Mouse (Mus musculus) heart, embryonic 12.5 days (tissue): ENCODE results near the gene Ralgps1. TPM values are rescaled to one million over a fixed set of nuclear protein-coding genes. Genes with fewer than 3 reads are reported as not detected.

Source experiments
- ATAC-seq: fragments of 200-750 bp; cut with Nextera tagmentation; 2 replicates; pipeline ENCODE4 v1.8.0; 2017; ENCODE audit warnings: moderate TSS enrichment, moderate library complexity; ENCODE audit not compliant: insufficient number of reproducible peaks, low FRiP score
- H3K27ac ChIP-seq: fragments of 300-500 bp; sonication (generic); 2 replicates; pipeline ENCODE4 v1.5.1; 2016; ENCODE audit warnings: mild to moderate bottlenecking, moderate library complexity; ENCODE audit not compliant: poor library complexity, severe bottlenecking
- H3K27me3 ChIP-seq: fragments of 300-500 bp; sonication (generic); replicated peaks from 2 replicates; pipeline ENCODE4 v1.6.1; 2016; ENCODE audit warnings: mild to moderate bottlenecking, moderate library complexity
- H3K36me3 ChIP-seq: fragments of 300-500 bp; sonication (generic); 2 replicates; pipeline ENCODE4 v1.6.1; 2016; ENCODE audit warnings: mild to moderate bottlenecking, moderate library complexity
- H3K4me1 ChIP-seq: fragments of 300-500 bp; sonication (generic); replicated peaks from 2 replicates; pipeline ENCODE4 v1.6.1; 2016; ENCODE audit warnings: mild to moderate bottlenecking
- H3K4me2 ChIP-seq: fragments of 300-500 bp; sonication (generic); 2 replicates; pipeline ENCODE4 v1.6.1; 2016; ENCODE audit warnings: mild to moderate bottlenecking, moderate library complexity
- H3K4me3 ChIP-seq: fragments of 300-500 bp; sonication (generic); 2 replicates; pipeline ENCODE4 v1.5.1; 2016; ENCODE audit warnings: mild to moderate bottlenecking
- H3K9ac ChIP-seq: fragments of 300-500 bp; sonication (generic); 2 replicates; pipeline ENCODE4 v1.6.1; 2016; ENCODE audit warnings: mild to moderate bottlenecking, moderate library complexity
- H3K9me3 ChIP-seq: fragments of 300-500 bp; sonication (generic); replicated peaks from 2 replicates; pipeline ENCODE4 v1.6.1; 2016; ENCODE audit warnings: mild to moderate bottlenecking, moderate library complexity
- WGBS: fragments of 180-500 bp; shearing (Covaris S2); methylation state at CpG from one replicate; pipeline ENCODE4 v1.1.7; 2016; 5-methylcytosine and 5-hydroxymethylcytosine counted together
- polyA plus RNA-seq: library from polyadenylated mRNA; unstranded; fragments of >200 nt; fragmentation: Nextera tagmentation; extraction: Ambion mirVana; gene quantifications from 2 replicates; pipeline ENCODE4 v1.2.1, GENCODE M21; 2016

Ralgps1 gene
- polyA plus RNA-seq, 1 experiment from 2014 or later = 6.3 TPM

DNA sequence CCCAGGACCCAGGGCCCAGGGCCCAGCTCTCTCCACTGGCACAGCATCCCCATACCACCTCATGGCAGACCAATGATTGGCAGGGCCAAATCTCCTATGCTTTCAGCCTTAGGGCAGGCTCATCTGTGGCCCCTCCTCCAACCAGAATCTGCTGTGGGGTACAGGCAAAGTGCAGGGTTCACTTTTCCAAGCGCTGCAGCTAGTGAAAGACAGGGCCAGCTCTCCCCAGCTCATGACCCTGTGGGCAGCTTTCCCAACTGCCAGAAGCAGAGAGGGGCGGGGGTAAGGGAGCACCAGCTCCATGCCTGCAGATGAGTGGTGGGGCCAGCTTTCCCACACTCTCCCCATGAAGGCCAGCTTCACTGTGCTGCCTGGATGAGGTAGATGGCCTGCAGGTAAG, 160.4 kb downstream of the Ralgps1 start:
- no peaks in the 10 kb centered on the region for H3K36me3 ChIP-seq
- no peak overlapping the region for H3K27ac ChIP-seq
- 90% methylated on average over 2 of the region's 2 CpGs for WGBS
- ATAC-seq = no peak
- peaks cover 42% of the 10 kb centered on the region for H3K4me1 ChIP-seq
- no peak overlapping the region for H3K4me3 ChIP-seq
- no peaks in the 10 kb centered on the region for H3K27me3 ChIP-seq
- H3K4me2 ChIP-seq = no peak overlapping the region
- H3K9ac ChIP-seq = no peak overlapping the region
- no peaks in the 10 kb centered on the region for H3K9me3 ChIP-seq

DNA sequence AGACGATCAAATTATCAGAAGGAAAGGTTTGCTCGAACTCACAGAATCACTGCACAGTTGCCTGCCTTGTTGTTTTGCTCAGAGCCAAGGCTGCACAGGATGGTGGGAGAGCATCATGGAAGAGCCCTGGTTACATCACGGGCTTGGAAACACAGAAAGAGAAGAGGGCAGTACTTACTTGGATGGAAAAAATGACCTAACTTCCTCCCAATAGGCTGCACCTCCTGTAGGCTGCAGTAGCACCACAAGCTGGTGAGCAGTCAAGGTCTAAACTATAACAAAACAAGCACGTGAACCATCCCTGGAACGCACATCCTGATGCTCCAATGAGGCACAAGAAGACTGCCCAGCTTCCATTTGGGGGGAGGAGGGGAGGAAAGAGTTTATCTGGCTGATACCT, 163.2 kb downstream of the Ralgps1 start:
- Histone ChIP-seq H3K36me3 (no peaks in the 10 kb centered on the region), H3K9me3 (no peaks in the 10 kb centered on the region), H3K4me1 (peaks cover 61% of the 10 kb centered on the region), H3K27ac (no peak overlapping the region), H3K27me3 (no peaks in the 10 kb centered on the region), H3K4me2 (no peak overlapping the region), H3K9ac (no peak overlapping the region), H3K4me3 (no peak overlapping the region)
- 63% methylated on average over 5 of the region's 5 CpGs for whole genome bisulfite sequencing
- no peak for ATAC-seq

DNA sequence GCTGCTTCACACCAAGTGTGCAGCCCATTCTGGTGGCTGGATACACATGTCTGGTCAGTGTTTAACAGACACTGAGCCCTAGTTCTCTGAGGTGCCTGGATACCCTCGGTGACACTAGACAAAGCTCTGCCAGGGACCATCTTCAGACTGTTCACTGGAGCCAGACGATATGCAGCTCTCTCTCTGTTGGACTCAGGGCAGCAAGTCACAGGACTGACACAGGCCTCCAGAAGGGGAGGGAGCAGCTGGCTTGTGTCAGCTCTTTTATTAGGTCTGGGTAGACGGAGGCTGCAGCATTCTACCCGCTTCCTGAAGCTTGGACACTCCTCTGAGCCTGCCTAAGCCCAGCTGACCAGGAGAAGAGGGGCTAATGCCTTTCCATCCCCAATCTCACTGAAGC, 164.2 kb downstream of the Ralgps1 start:
- no peak overlapping the region for H3K4me2 ChIP-seq
- H3K27ac ChIP-seq = peak overlapping the region; percentile 48
- H3K9ac ChIP-seq = no peak overlapping the region
- no peaks in the 10 kb centered on the region for H3K9me3 ChIP-seq
- no peaks in the 10 kb centered on the region for H3K27me3 ChIP-seq
- 18% methylated on average over 4 of the region's 4 CpGs for WGBS
- ATAC-seq = no peak
- no peaks in the 10 kb centered on the region for H3K36me3 ChIP-seq
- no peak overlapping the region for H3K4me3 ChIP-seq
- peaks cover 71% of the 10 kb centered on the region for H3K4me1 ChIP-seq

DNA sequence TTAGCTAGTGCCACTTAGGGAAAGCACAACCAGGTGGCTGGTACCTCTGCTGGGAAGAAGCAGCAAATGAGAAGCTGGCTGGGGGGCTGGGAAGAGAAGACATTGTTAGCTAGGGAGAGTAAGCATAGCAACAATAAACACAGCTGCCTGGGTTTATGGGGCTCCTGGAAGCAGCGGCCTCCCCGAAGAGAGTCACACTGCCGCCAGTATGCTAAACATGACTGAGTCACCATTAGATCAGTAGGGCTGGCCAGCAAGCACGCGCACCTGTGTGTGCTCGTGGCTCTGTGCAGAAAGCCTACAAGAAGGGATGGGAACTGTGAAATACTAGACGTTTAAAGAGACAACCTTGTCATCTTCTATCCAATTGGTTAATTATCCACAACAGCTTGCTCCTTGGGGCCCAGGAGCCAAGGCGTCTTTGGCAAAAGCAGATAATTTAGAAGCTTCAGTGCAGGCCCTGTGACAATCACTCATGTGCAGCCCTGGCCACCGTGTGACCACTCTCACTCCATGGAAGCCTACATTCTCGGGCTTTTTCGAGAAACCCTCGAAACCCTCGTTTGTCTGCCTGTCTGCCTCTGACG, 165.3 kb downstream of the Ralgps1 start:
- no peaks in the 10 kb centered on the region for H3K9me3 ChIP-seq
- H3K4me1 ChIP-seq = peaks cover 80% of the 10 kb centered on the region
- no peak for ATAC-seq
- no peak overlapping the region for H3K4me2 ChIP-seq
- no peak overlapping the region for H3K9ac ChIP-seq
- no peaks in the 10 kb centered on the region for H3K36me3 ChIP-seq
- H3K27ac ChIP-seq = peak overlapping the region; percentile 52; the same call in 1 of the 2 replicates
- H3K27me3 ChIP-seq = no peaks in the 10 kb centered on the region
- 73% methylated on average over 14 of the region's 14 CpGs for WGBS
- H3K4me3 ChIP-seq = no peak overlapping the region

DNA sequence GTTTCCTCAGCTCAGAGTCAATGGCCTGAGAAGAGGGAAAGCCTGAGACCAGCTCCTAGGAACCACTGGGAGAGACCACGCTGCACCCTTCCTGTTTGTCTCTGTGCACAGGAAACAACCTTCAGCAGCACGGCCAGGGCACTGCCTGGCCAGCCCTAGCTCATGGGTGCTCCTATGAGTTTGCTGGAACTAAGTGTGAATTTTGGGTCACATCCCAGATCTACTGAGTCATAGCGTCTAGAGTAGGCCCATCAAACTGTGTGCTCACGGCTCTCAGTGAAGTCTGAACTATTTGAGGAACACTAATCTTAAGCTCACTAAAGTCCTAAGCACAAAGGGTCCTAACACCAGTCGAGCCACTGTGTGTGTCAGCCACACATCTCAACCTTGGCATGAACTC, 166.3 kb downstream of the Ralgps1 start:
- no peak overlapping the region for H3K9ac ChIP-seq
- WGBS = 37% methylated on average over 5 of the region's 5 CpGs
- peaks cover 84% of the 10 kb centered on the region for H3K4me1 ChIP-seq
- ATAC-seq = no peak
- H3K27ac ChIP-seq = peak overlapping the region; percentile 52; the same call in 1 of the 2 replicates
- no peaks in the 10 kb centered on the region for H3K9me3 ChIP-seq
- no peak overlapping the region for H3K4me3 ChIP-seq
- no peaks in the 10 kb centered on the region for H3K36me3 ChIP-seq
- no peak overlapping the region for H3K4me2 ChIP-seq
- H3K27me3 ChIP-seq = no peaks in the 10 kb centered on the region

DNA sequence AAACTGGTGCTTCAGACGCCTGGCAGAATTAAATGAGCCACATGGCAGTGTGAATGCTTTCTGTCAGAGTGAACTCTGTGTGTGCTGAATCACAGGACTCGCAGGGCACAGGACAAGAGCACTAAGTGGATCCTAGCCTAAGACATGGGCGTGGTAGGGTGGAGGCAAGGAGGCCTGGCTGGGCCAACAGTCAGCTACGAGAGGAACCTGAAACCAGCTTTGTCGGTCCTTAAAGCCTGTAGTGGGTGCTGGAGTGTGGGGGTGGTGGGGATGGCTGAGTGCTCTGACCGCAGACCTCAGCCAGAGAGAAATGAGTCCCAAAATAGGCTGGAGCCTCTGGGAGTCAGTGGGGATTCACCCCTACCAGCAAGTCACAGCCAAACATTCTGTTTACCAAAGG, 168.0 kb downstream of the Ralgps1 start:
- Histone ChIP-seq H3K27me3 (no peaks in the 10 kb centered on the region), H3K4me2 (no peak overlapping the region), H3K36me3 (no peaks in the 10 kb centered on the region), H3K4me3 (no peak overlapping the region), H3K4me1 (peaks cover 96% of the 10 kb centered on the region), H3K27ac (peak overlapping the region; percentile 29), H3K9ac (0 out of 2 replicates have a peak overlapping the region, but pooled peaks have one; percentile 28), H3K9me3 (no peaks in the 10 kb centered on the region)
- ATAC-seq = peak; percentile 21; the same call in 1 of the 2 replicates
- 27% methylated on average over 6 of the region's 6 CpGs for WGBS

DNA sequence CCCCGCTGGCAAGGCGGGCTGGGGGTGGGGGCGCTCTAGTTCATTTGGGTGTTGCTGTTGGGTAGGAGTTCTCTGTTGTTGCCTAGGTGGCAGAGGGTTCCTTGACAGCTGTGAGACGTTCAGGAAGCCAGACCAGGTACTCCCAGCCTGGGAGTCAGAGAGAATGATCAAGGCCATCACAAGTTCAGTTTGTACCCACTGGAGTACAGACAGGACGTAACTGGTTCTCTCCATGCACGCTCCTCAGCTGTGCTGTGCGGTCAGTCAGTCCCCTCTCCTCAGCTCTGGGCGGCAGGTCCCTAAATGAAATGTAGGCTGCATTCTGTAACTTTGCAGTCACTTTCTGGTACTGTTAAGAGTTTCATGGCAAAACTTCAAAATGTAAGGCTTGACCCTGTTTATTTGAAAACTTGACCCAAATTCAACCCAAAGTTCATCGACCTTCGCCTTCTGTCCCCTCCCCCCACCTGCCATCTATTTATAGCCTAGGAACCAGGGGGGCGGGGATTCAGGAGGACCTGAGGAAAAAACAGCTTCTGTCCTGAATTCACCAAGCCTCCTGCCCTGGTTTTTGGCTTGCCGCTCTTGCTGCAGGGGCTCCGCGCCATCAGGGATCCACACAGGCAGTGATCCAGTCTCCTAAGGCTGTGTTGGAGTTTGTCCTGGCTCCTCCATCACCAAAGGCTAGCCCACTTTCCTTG, 170.8 kb downstream of the Ralgps1 start:
- Histone ChIP-seq H3K9me3 (no peaks in the 10 kb centered on the region), H3K4me1 (peaks cover 70% of the 10 kb centered on the region), H3K27ac (no peak overlapping the region), H3K27me3 (no peaks in the 10 kb centered on the region), H3K36me3 (no peaks in the 10 kb centered on the region), H3K9ac (0 out of 2 replicates have a peak overlapping the region, but pooled peaks have one; percentile 20), H3K4me3 (no peak overlapping the region), H3K4me2 (peak overlapping the region; percentile 36)
- ATAC-seq = no peak
- WGBS = 50% methylated on average over 14 of the region's 14 CpGs

DNA sequence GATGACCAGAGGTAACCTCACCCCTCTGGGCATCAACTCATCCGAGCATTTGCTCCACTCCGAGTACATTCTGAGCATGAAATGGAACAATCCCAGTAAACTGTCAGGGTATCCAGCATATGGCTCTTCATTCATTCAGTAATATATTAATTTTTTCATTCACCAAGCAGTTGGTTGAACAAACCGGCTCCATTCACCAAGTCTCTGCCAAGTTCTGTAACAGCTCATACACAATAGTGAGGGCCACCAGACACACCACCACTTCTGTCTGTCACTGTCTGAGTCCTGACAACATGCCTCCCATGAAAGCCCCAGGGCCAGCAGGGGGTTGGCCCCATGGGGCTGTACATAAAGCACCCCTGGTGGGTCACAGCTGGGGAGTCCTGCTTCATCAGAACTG, 181.3 kb downstream of the Ralgps1 start:
- Histone ChIP-seq H3K27me3 (no peaks in the 10 kb centered on the region), H3K27ac (no peak overlapping the region), H3K4me3 (no peak overlapping the region), H3K9ac (no peak overlapping the region), H3K4me2 (no peak overlapping the region), H3K36me3 (no peaks in the 10 kb centered on the region), H3K9me3 (no peaks in the 10 kb centered on the region), H3K4me1 (peaks cover 45% of the 10 kb centered on the region)
- 83% methylated on average over 3 of the region's 3 CpGs for WGBS
- ATAC-seq = no peak

DNA sequence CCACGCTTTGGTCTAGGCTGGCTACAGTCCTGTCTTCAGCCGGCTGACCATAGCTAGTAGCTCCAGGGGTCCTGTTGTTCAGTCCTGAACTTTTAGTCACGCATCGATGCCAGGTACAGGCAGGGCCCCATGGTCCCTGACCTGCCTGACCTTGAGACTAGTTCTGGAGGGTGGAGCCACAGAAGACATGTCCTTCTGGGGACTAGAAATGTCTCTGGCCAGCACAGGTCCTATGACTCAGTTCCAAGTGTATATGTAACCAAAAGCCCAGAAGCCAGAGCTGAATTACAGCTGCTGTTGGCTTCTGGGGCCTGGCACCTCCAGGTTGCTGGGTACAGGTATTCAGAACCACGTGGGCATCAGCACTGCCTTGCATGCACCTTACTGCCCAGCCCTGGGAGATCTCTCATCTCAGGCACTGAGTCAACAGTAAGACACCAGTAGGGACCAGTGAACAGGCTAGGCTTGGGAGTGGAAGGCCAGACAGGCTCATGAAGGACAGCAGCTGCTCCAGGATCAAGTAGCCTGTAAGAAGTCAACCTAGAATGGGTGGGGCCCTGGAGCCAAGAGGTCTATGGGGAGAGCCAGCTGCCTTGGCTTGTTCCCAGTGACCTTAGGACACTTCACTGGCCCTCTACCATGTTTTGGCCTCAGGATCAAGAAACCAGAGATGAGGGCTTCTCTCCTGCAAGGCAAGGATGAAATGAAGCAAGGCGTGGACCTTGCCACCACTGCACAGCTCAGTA, 182.2 kb downstream of the Ralgps1 start:
- Histone ChIP-seq H3K4me1 (peaks cover 48% of the 10 kb centered on the region), H3K4me3 (no peak overlapping the region), H3K9me3 (no peaks in the 10 kb centered on the region), H3K27me3 (no peaks in the 10 kb centered on the region), H3K36me3 (no peaks in the 10 kb centered on the region), H3K4me2 (no peak overlapping the region), H3K9ac (no peak overlapping the region), H3K27ac (no peak overlapping the region)
- WGBS = 81% methylated on average over 6 of the region's 6 CpGs
- no peak for ATAC-seq

DNA sequence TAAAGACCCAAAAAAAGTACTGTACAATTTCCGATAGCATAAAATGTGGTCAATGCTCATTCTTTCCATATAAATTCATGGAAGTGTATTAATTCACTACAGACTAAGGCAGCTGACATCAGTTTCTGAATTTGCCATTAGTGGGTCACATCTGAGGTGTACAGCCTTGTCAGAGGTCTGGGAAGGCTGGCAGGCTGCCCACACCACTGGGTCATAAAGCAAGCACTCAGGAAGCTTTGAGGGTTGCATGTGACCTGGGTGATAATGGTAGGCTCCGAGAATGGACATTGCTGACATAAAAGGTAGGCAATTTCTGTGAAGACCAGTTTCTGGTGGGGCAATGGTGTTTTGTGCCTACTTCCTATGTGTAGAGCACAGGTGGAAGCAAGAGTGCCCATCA, 183.4 kb downstream of the Ralgps1 start:
- Histone ChIP-seq H3K36me3 (no peaks in the 10 kb centered on the region), H3K4me1 (peaks cover 48% of the 10 kb centered on the region), H3K27ac (peak overlapping the region; percentile 71), H3K9me3 (no peaks in the 10 kb centered on the region), H3K27me3 (no peaks in the 10 kb centered on the region), H3K4me3 (no peak overlapping the region), H3K9ac (no peak overlapping the region), H3K4me2 (no peak overlapping the region)
- WGBS = 62% methylated on average over 2 of the region's 2 CpGs
- ATAC-seq = no peak

DNA sequence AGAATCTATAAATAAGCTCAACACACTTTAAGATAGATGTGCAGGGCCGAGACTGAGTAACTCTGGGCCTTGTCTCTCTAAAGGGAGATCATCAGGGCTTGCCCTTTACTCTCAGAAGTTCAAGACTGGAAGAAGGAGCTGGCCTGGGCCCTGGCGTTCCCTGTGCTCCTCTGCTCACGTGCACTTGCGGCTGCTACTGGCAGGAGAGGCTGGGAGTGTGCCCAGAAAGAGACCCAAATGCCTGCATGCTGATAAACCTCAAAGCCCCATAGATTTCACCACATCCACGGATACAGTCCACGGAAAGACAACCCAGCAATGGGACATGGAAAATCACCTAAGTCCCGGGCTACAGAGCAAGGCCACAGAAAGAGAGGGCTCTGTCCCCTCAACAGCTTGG, 184.8 kb downstream of the Ralgps1 start:
- Histone ChIP-seq H3K9me3 (no peaks in the 10 kb centered on the region), H3K4me3 (no peak overlapping the region), H3K4me2 (no peak overlapping the region), H3K27ac (peak overlapping the region; percentile 77), H3K36me3 (no peaks in the 10 kb centered on the region), H3K9ac (peak overlapping the region; percentile 19), H3K4me1 (peaks cover 48% of the 10 kb centered on the region), H3K27me3 (no peaks in the 10 kb centered on the region)
- 22% methylated on average over 7 of the region's 7 CpGs for WGBS
- ATAC-seq = no peak
